Mouse (Mus musculus) layer of hippocampus, postnatal 10 days (tissue): ENCODE measurements around the gene Heca. TPM values are rescaled to one million over a fixed set of nuclear protein-coding genes. Genes with fewer than 3 reads are reported as not detected.
"Not testable (repeated sequence)": the region's sequence is repeated elsewhere in the genome, so short reads cannot be mapped to it uniquely, and the experiment has no call there.

Source experiments
- DNase-seq, 2 experiments: peaks; one replicate each; pipeline ENCODE4 v3.0.0; 2021; ENCODE audit warnings: low spot score in 2 of 2
- total RNA-seq, 2 experiments: library from RNA; stranded (reverse); gene quantifications; 2 replicates each; pipeline ENCODE4 v1.2.3; 2021

The Heca gene
- total RNA-seq, 2 experiments from 2014 or later, result 36.5 to 39.8 TPM

GRCm38 (mm10) chr10:17880724-17881123 lies 67.1 kb downstream of the Heca start:
- DNase-seq, result no peak

- DNase-seq, result no peak
These were observed 67.8 kb downstream of the Heca start for GRCm38 (mm10) chr10:17880038-17880437.

- DNase-seq, result no peak
These were observed 69.6 kb downstream of the Heca start for GRCm38 (mm10) chr10:17878002-17878919.

GRCm38 (mm10) chr10:17869822-17870662 lies 77.8 kb downstream of the Heca start:
- DNase-seq, result peak; percentile 67 to 78

GRCm38 (mm10) chr10:17860701-17861480 lies 87.0 kb downstream of the Heca start:
- no peak for DNase-seq

- no peak for DNase-seq
These were observed 90.1 kb downstream of the Heca start for GRCm38 (mm10) chr10:17857647-17858261.

- no peak for DNase-seq
These were observed 102.9 kb downstream of the Heca start for GRCm38 (mm10) chr10:17844781-17845537.

- DNase-seq, result no peak
These were observed 105.8 kb downstream of the Heca start for GRCm38 (mm10) chr10:17842030-17842429.

- no peak for DNase-seq
These were observed 111.6 kb downstream of the Heca start for GRCm38 (mm10) chr10:17836275-17836674.

GRCm38 (mm10) chr10:17835031-17835430 lies 112.8 kb downstream of the Heca start:
- DNase-seq, result no peak

- no peak for DNase-seq
These were observed 116.8 kb downstream of the Heca start for GRCm38 (mm10) chr10:17831041-17831440.

GRCm38 (mm10) chr10:17829205-17829604 lies 118.7 kb downstream of the Heca start:
- DNase-seq, result no peak

- no peak for DNase-seq
These were observed 120.5 kb downstream of the Heca start for GRCm38 (mm10) chr10:17827391-17827790.

- not testable (repeated sequence) for DNase-seq
These were observed 127.4 kb downstream of the Heca start for GRCm38 (mm10) chr10:17820422-17820821.

Other genes with a start within 250 kb of the Heca start
- gene Cited2, start 224.8 kb downstream of the Heca start, total RNA-seq, result 10 to 100 TPM; 27.5 to 37.9 TPM
- gene Txlnb, start 151.8 kb downstream of the Heca start, total RNA-seq, result under 1 TPM; 0.21 to 0.31 TPM
- gene Abracl, start 75.2 kb upstream of the Heca start, total RNA-seq, result 10 to 100 TPM; 32.0 to 36.8 TPM
- 10 to 100 TPM; 67.2 to 69.7 TPM for gene Reps1, start 107.8 kb upstream of the Heca start, total RNA-seq